Mouse (Mus musculus): ENCODE results near the gene Gm29735. TPM values are rescaled to one million over a fixed set of nuclear protein-coding genes. Genes with fewer than 3 reads are reported as not detected.
"Not testable (repeated sequence)": the region's sequence is repeated elsewhere in the genome, so short reads cannot be mapped to it uniquely, and the experiment has no call there.

Gm29735 gene
- polyA plus RNA-seq, 1 experiment from 2014 or later, result not detected

GRCm38 (mm10) chr7:142165639-142166038, 8.7 kb upstream of the Gm29735 start, which contains the start of gene Gm4553:
Gm4553 (minus strand) TSS chr7:142165739.
- not testable (repeated sequence) for H3K9me3 ChIP-seq (ENCODE audit: control insufficient read depth, low read length); H3K4me3 ChIP-seq (ENCODE audit: low read length); H3K9ac ChIP-seq (ENCODE audit: low read depth, low read length); H3K4me1 ChIP-seq (ENCODE audit: control insufficient read depth, insufficient read depth, low read depth, low read length); ATAC-seq; H3K27ac ChIP-seq (ENCODE audit: low read depth, low read length); H3K36me3 ChIP-seq (ENCODE audit: control insufficient read depth, insufficient read depth, low read length); H3K4me2 ChIP-seq (ENCODE audit: low read length); H3K27me3 ChIP-seq (replicated peaks; ENCODE audit: control insufficient read depth, insufficient read depth, low read length)

- 90% methylated on average over 3 of the region's 3 CpGs for WGBS
Measured at GRCm38 (mm10) chr7:142159366-142159765, 2.5 kb upstream of the Gm29735 start.

GRCm38 (mm10) chr7:142155308-142155707, 1.6 kb downstream of the Gm29735 start:
- WGBS, result 46% methylated on average over 1 of the region's 1 CpGs
- no peak overlapping the region for H3K4me2 ChIP-seq (ENCODE audit: low read length)

More at GRCm38 (mm10) chr7:142159366-142159765, 2.5 kb upstream of the Gm29735 start:
- no peaks in the 10 kb centered on the region for H3K36me3 ChIP-seq (ENCODE audit: control insufficient read depth, insufficient read depth, low read length)
- H3K9me3 ChIP-seq (ENCODE audit: control insufficient read depth, low read length), result no peaks in the 10 kb centered on the region
- no peaks in the 10 kb centered on the region for H3K4me1 ChIP-seq (ENCODE audit: control insufficient read depth, insufficient read depth, low read depth, low read length)
- H3K27me3 ChIP-seq (replicated peaks; ENCODE audit: control insufficient read depth, insufficient read depth, low read length), result no peaks in the 10 kb centered on the region
- H3K9ac ChIP-seq (ENCODE audit: low read depth, low read length), result no peak overlapping the region
- H3K27ac ChIP-seq (ENCODE audit: low read depth, low read length), result no peak overlapping the region
- H3K4me2 ChIP-seq (ENCODE audit: low read length), result no peak overlapping the region
- no peak for ATAC-seq
- no peak overlapping the region for H3K4me3 ChIP-seq (ENCODE audit: low read length)

GRCm38 (mm10) chr7:142152191-142152590, 4.7 kb downstream of the Gm29735 start:
- Histone ChIP-seq H3K4me2 (ENCODE audit: low read length) (no peak overlapping the region), H3K36me3 (ENCODE audit: control insufficient read depth, insufficient read depth, low read length) (no peaks in the 10 kb centered on the region), H3K27me3 (replicated peaks; ENCODE audit: control insufficient read depth, insufficient read depth, low read length) (no peaks in the 10 kb centered on the region), H3K4me1 (ENCODE audit: control insufficient read depth, insufficient read depth, low read depth, low read length) (no peaks in the 10 kb centered on the region), H3K9ac (ENCODE audit: low read depth, low read length) (no peak overlapping the region), H3K4me3 (ENCODE audit: low read length) (no peak overlapping the region), H3K27ac (ENCODE audit: low read depth, low read length) (no peak overlapping the region), H3K9me3 (ENCODE audit: control insufficient read depth, low read length) (no peaks in the 10 kb centered on the region)
- 78% methylated on average over 4 of the region's 4 CpGs for WGBS
- ATAC-seq, result no peak

More at GRCm38 (mm10) chr7:142155308-142155707, 1.6 kb downstream of the Gm29735 start:
- Histone ChIP-seq H3K9ac (ENCODE audit: low read depth, low read length) (no peak overlapping the region), H3K27me3 (replicated peaks; ENCODE audit: control insufficient read depth, insufficient read depth, low read length) (no peaks in the 10 kb centered on the region), H3K36me3 (ENCODE audit: control insufficient read depth, insufficient read depth, low read length) (no peaks in the 10 kb centered on the region), H3K27ac (ENCODE audit: low read depth, low read length) (no peak overlapping the region), H3K9me3 (ENCODE audit: control insufficient read depth, low read length) (no peaks in the 10 kb centered on the region), H3K4me1 (ENCODE audit: control insufficient read depth, insufficient read depth, low read depth, low read length) (no peaks in the 10 kb centered on the region), H3K4me3 (ENCODE audit: low read length) (no peak overlapping the region)
- ATAC-seq, result no peak

- H3K4me1 ChIP-seq (ENCODE audit: control insufficient read depth, insufficient read depth, low read depth, low read length), result no peaks in the 10 kb centered on the region
- ATAC-seq, result no peak
Measured at GRCm38 (mm10) chr7:142148633-142149032, 8.3 kb downstream of the Gm29735 start.

GRCm38 (mm10) chr7:142146033-142146432, 10.9 kb downstream of the Gm29735 start:
- no peaks in the 10 kb centered on the region for H3K4me1 ChIP-seq (ENCODE audit: control insufficient read depth, insufficient read depth, low read depth, low read length)

More at GRCm38 (mm10) chr7:142148633-142149032, 8.3 kb downstream of the Gm29735 start:
- Histone ChIP-seq H3K9me3 (ENCODE audit: control insufficient read depth, low read length) (no peaks in the 10 kb centered on the region), H3K36me3 (ENCODE audit: control insufficient read depth, insufficient read depth, low read length) (no peaks in the 10 kb centered on the region), H3K27ac (ENCODE audit: low read depth, low read length) (no peak overlapping the region), H3K4me3 (ENCODE audit: low read length) (no peak overlapping the region), H3K4me2 (ENCODE audit: low read length) (no peak overlapping the region), H3K27me3 (replicated peaks; ENCODE audit: control insufficient read depth, insufficient read depth, low read length) (no peaks in the 10 kb centered on the region), H3K9ac (ENCODE audit: low read depth, low read length) (no peak overlapping the region)

GRCm38 (mm10) chr7:142145413-142145940, 11.4 kb downstream of the Gm29735 start:
- 53% methylated on average over 4 of the region's 4 CpGs for WGBS
- Histone ChIP-seq H3K36me3 (ENCODE audit: control insufficient read depth, insufficient read depth, low read length) (no peaks in the 10 kb centered on the region), H3K4me3 (ENCODE audit: low read length) (no peak overlapping the region), H3K27ac (ENCODE audit: low read depth, low read length) (no peak overlapping the region), H3K4me2 (ENCODE audit: low read length) (no peak overlapping the region), H3K9ac (ENCODE audit: low read depth, low read length) (no peak overlapping the region), H3K27me3 (replicated peaks; ENCODE audit: control insufficient read depth, insufficient read depth, low read length) (no peaks in the 10 kb centered on the region), H3K4me1 (ENCODE audit: control insufficient read depth, insufficient read depth, low read depth, low read length) (no peaks in the 10 kb centered on the region), H3K9me3 (ENCODE audit: control insufficient read depth, low read length) (no peaks in the 10 kb centered on the region)
- no peak for ATAC-seq

More at GRCm38 (mm10) chr7:142146033-142146432, 10.9 kb downstream of the Gm29735 start:
- 5% methylated on average over 1 of the region's 1 CpGs for WGBS
- no peak overlapping the region for H3K4me2 ChIP-seq (ENCODE audit: low read length)
- no peaks in the 10 kb centered on the region for H3K9me3 ChIP-seq (ENCODE audit: control insufficient read depth, low read length)
- no peak for ATAC-seq
- no peaks in the 10 kb centered on the region for H3K36me3 ChIP-seq (ENCODE audit: control insufficient read depth, insufficient read depth, low read length)
- H3K4me3 ChIP-seq (ENCODE audit: low read length), result no peak overlapping the region
- no peak overlapping the region for H3K9ac ChIP-seq (ENCODE audit: low read depth, low read length)
- H3K27me3 ChIP-seq (replicated peaks; ENCODE audit: control insufficient read depth, insufficient read depth, low read length), result no peaks in the 10 kb centered on the region
- no peak overlapping the region for H3K27ac ChIP-seq (ENCODE audit: low read depth, low read length)

GRCm38 (mm10) chr7:142144507-142144906, 12.4 kb downstream of the Gm29735 start, which contains the start of gene Gm45337:
Gm45337 (minus strand) TSS chr7:142144607.
- no peak within 1 kb of the TSS for H3K4me2 ChIP-seq (ENCODE audit: low read length)

GRCm38 (mm10) chr7:142143506-142144010, 13.4 kb downstream of the Gm29735 start:
- not testable (repeated sequence) for H3K4me3 ChIP-seq (ENCODE audit: low read length); H3K9ac ChIP-seq (ENCODE audit: low read depth, low read length); H3K9me3 ChIP-seq (ENCODE audit: control insufficient read depth, low read length); H3K27me3 ChIP-seq (replicated peaks; ENCODE audit: control insufficient read depth, insufficient read depth, low read length); H3K36me3 ChIP-seq (ENCODE audit: control insufficient read depth, insufficient read depth, low read length); ATAC-seq; H3K4me1 ChIP-seq (ENCODE audit: control insufficient read depth, insufficient read depth, low read depth, low read length); H3K27ac ChIP-seq (ENCODE audit: low read depth, low read length); H3K4me2 ChIP-seq (ENCODE audit: low read length)
- 55% methylated on average over 1 of the region's 1 CpGs for WGBS

More at GRCm38 (mm10) chr7:142144507-142144906, 12.4 kb downstream of the Gm29735 start, which contains the start of gene Gm45337:
- Histone ChIP-seq H3K9ac (ENCODE audit: low read depth, low read length) (no peak within 1 kb of the TSS), H3K4me1 (ENCODE audit: control insufficient read depth, insufficient read depth, low read depth, low read length) (no peaks in the 10 kb centered on the region), H3K27me3 (replicated peaks; ENCODE audit: control insufficient read depth, insufficient read depth, low read length) (no peaks in the 10 kb centered on the region), H3K36me3 (ENCODE audit: control insufficient read depth, insufficient read depth, low read length) (no peaks in the 10 kb centered on the region), H3K9me3 (ENCODE audit: control insufficient read depth, low read length) (no peaks in the 10 kb centered on the region), H3K4me3 (ENCODE audit: low read length) (no peak within 1 kb of the TSS), H3K27ac (ENCODE audit: low read depth, low read length) (no peak within 1 kb of the TSS)
- ATAC-seq, result no peak
- WGBS, result 85% methylated on average over 1 of the region's 1 CpGs

Data from hindbrain, embryonic 16.5 days (tissue).